Mouse (Mus musculus) CH12.LX (cell line): ENCODE data around the gene Lef1. TPM values are rescaled to one million over a fixed set of nuclear protein-coding genes. Genes with fewer than 3 reads are reported as not detected.

Experiments used
- DNase-seq: peaks from one replicate; pipeline ENCODE4 v3.0.0-alpha.2; 2013; ENCODE audit errors: extremely low read depth
- H3K27ac ChIP-seq: 2 replicates; pipeline ENCODE4 v1.5.1; 2012; ENCODE audit warnings: low read depth, mild to moderate bottlenecking, control low read depth, moderate library complexity; ENCODE audit not compliant: insufficient read depth
- H3K27me3 ChIP-seq: replicated peaks from 2 replicates; pipeline ENCODE3; 2012; ENCODE audit warnings: inconsistent platforms
- H3K36me3 ChIP-seq, 2 experiments: replicated peaks in 1 of 2; 2 replicates each; pipeline versions ENCODE3 to v1.6.1; 2012; ENCODE audit warnings: inconsistent platforms in 1 of 2, low read length in 1 of 2, mild to moderate bottlenecking in 1 of 2, mixed read lengths in 1 of 2, moderate library complexity in 1 of 2; ENCODE audit not compliant: control insufficient read depth in 1 of 2, insufficient read depth in 1 of 2
- H3K4me1 ChIP-seq, 2 experiments: 2 replicates each; pipeline ENCODE4 v1.6.1; 2012; ENCODE audit warnings: inconsistent platforms in 1 of 2, moderate library complexity in 1 of 2; ENCODE audit not compliant: insufficient read depth in 2 of 2, control insufficient read depth in 1 of 2
- H3K4me2 ChIP-seq: 2 replicates; pipeline ENCODE4 v1.6.1; 2012; ENCODE audit warnings: low read depth, mild to moderate bottlenecking, control low read depth; ENCODE audit not compliant: poor library complexity, insufficient read depth, severe bottlenecking
- H3K4me3 ChIP-seq, 3 experiments: fragments of 150-350 bp in 1 of 3; sonication (generic) in 1 of 3; replicated peaks in 1 of 3; 2 replicates each; pipeline versions ENCODE3 to v1.5.1; 2011 to 2012; ENCODE audit warnings: low read depth in 2 of 3, low read length in 2 of 3, mild to moderate bottlenecking in 2 of 3, moderate library complexity in 2 of 3, control low read depth in 1 of 3, improper control_type of control experiment in 1 of 3, inconsistent platforms in 1 of 3, mixed read lengths in 1 of 3; ENCODE audit not compliant: poor library complexity in 1 of 3
- H3K79me2 ChIP-seq: replicated peaks from 2 replicates; pipeline ENCODE4 v1.6.1; 2012; ENCODE audit warnings: mild to moderate bottlenecking, moderate library complexity; ENCODE audit not compliant: control insufficient read depth, poor library complexity, insufficient read depth, severe bottlenecking; ENCODE audit errors: extremely low read depth
- H3K9ac ChIP-seq: 2 replicates; pipeline ENCODE4 v1.6.1; 2012; ENCODE audit warnings: low read depth, mild to moderate bottlenecking, control low read depth, moderate library complexity; ENCODE audit not compliant: insufficient read depth
- H3K9me3 ChIP-seq: replicated peaks from 2 replicates; pipeline ENCODE3; 2012; ENCODE audit warnings: low read length, inconsistent platforms, mixed read lengths
- BHLHE40 ChIP-seq: IDR thresholded peaks from 2 replicates; pipeline ENCODE4 v1.6.1; 2011; ENCODE audit warnings: mild to moderate bottlenecking, low read depth, low read length, improper control_type of control experiment
- CHD2 ChIP-seq: IDR thresholded peaks from 2 replicates; pipeline ENCODE4 v1.6.1; 2011; ENCODE audit warnings: low read length, improper control_type of control experiment
- ELF1 ChIP-seq: IDR thresholded peaks from 2 replicates; pipeline ENCODE4 v1.6.1; 2014; ENCODE audit warnings: low read depth, mild to moderate bottlenecking, inconsistent platforms, low read length, improper control_type of control experiment
- EP300 ChIP-seq: IDR thresholded peaks from 2 replicates; pipeline ENCODE4 v1.6.1; 2011; ENCODE audit warnings: low read length, improper control_type of control experiment
- ETS1 ChIP-seq: conservative IDR thresholded peaks from 2 replicates; pipeline ENCODE4 v1.6.1; 2012; ENCODE audit warnings: low read depth, mild to moderate bottlenecking, inconsistent platforms, low read length, improper control_type of control experiment, moderate library complexity
- GABPA ChIP-seq: IDR thresholded peaks from 2 replicates; pipeline ENCODE4 v1.6.1; 2012; ENCODE audit warnings: low read depth, low read length, improper control_type of control experiment, inconsistent platforms; ENCODE audit not compliant: insufficient replicate concordance
- HCFC1 ChIP-seq: IDR thresholded peaks from 2 replicates; pipeline ENCODE4 v1.6.1; 2012; ENCODE audit warnings: low read depth, mild to moderate bottlenecking, inconsistent platforms, low read length, improper control_type of control experiment
- IRF4 ChIP-seq: IDR thresholded peaks from 2 replicates; pipeline ENCODE4 v1.6.1; 2014; ENCODE audit warnings: low read depth, mild to moderate bottlenecking, inconsistent platforms, low read length, improper control_type of control experiment
- JUN ChIP-seq: IDR thresholded peaks from 2 replicates; pipeline ENCODE4 v1.6.1; 2011; ENCODE audit warnings: low read depth, mild to moderate bottlenecking, low read length, improper control_type of control experiment, moderate library complexity; ENCODE audit not compliant: insufficient read depth
- JUND ChIP-seq: conservative IDR thresholded peaks from 2 replicates; pipeline ENCODE4 v1.6.1; 2011; ENCODE audit warnings: low read depth, low read length, improper control_type of control experiment
- MAX ChIP-seq: IDR thresholded peaks from 2 replicates; pipeline ENCODE4 v1.6.1; 2011; ENCODE audit warnings: low read length, improper control_type of control experiment
- MEF2A ChIP-seq: IDR thresholded peaks from 2 replicates; pipeline ENCODE4 v1.6.1; 2014; ENCODE audit warnings: low read depth, mild to moderate bottlenecking, inconsistent platforms, low read length, improper control_type of control experiment, borderline replicate concordance
- MXI1 ChIP-seq: IDR thresholded peaks from 2 replicates; pipeline ENCODE4 v1.6.1; 2011; ENCODE audit warnings: mild to moderate bottlenecking, low read depth, low read length, improper control_type of control experiment
- MYC ChIP-seq: IDR thresholded peaks from 2 replicates; pipeline ENCODE4 v1.6.1; 2011; ENCODE audit warnings: low read depth, mild to moderate bottlenecking, improper control_type of control experiment, low read length
- NELFE ChIP-seq: IDR thresholded peaks from 2 replicates; pipeline ENCODE4 v1.6.1; 2011; ENCODE audit warnings: low read depth, low read length, improper control_type of control experiment
- NRF1 ChIP-seq: IDR thresholded peaks from 2 replicates; pipeline ENCODE4 v1.6.1; 2014; ENCODE audit warnings: low read depth, mild to moderate bottlenecking, inconsistent platforms, low read length, improper control_type of control experiment, moderate library complexity
- PAX5 ChIP-seq: IDR thresholded peaks from 2 replicates; pipeline ENCODE4 v1.6.1; 2012; ENCODE audit warnings: low read length, inconsistent platforms, mixed read lengths
- RAD21 ChIP-seq: IDR thresholded peaks from 2 replicates; pipeline ENCODE4 v1.6.1; 2011; ENCODE audit warnings: low read depth, mild to moderate bottlenecking, low read length, improper control_type of control experiment, moderate library complexity
- RCOR1 ChIP-seq: conservative IDR thresholded peaks from 2 replicates; pipeline ENCODE4 v1.6.1; 2012; ENCODE audit warnings: low read depth, mild to moderate bottlenecking, inconsistent platforms, low read length, improper control_type of control experiment
- SIN3A ChIP-seq: IDR thresholded peaks from 2 replicates; pipeline ENCODE4 v1.6.1; 2012; ENCODE audit warnings: low read length, improper control_type of control experiment, inconsistent platforms
- TBP ChIP-seq: conservative IDR thresholded peaks from 2 replicates; pipeline ENCODE4 v1.6.1; 2011; ENCODE audit warnings: low read depth, low read length, improper control_type of control experiment
- TCF12 ChIP-seq: IDR thresholded peaks from 2 replicates; pipeline ENCODE4 v1.6.1; 2014; ENCODE audit warnings: low read depth, mild to moderate bottlenecking, inconsistent platforms, low read length, improper control_type of control experiment
- ZC3H11A ChIP-seq: IDR thresholded peaks from 2 replicates; pipeline ENCODE4 v1.6.1; 2012; ENCODE audit warnings: low read depth, mild to moderate bottlenecking, inconsistent platforms, low read length, improper control_type of control experiment
- ZNF384 ChIP-seq: IDR thresholded peaks from 2 replicates; pipeline ENCODE4 v1.6.1; 2012; ENCODE audit warnings: low read depth, low read length, improper control_type of control experiment, inconsistent platforms
- dilution Hi-C: fragments of 300-500 bp; cut with MboI; formaldehyde crosslinking; loops from 2 replicates; pipeline ENCODE4 v1.14.3; 2020; ENCODE audit warnings: low sequenced_read_pairs; ENCODE audit not compliant: extremely low pct_unique_long_range_greater_than_20kb, extremely low pct_ligation_motif_present
- in situ Hi-C: fragments of 300-500 bp; cut with MboI; formaldehyde crosslinking; loops from 3 replicates; pipeline ENCODE4 v1.14.3; 2019; ENCODE audit warnings: low sequenced_read_pairs, low pct_ligation_motif_present, low pct_unique_long_range_greater_than_20kb, mixed read lengths
- polyA plus RNA-seq: library from polyadenylated mRNA; unstranded; fragments of >175 nt; gene quantifications from 2 replicates; pipeline ENCODE4 v1.2.1, GENCODE M21; 2012; ENCODE audit warnings: low read depth; ENCODE audit not compliant: insufficient read length
- total RNA-seq, 2 experiments: library from RNA; depleted of rRNA; stranded (reverse); fragments of 300-350 nt in 1 of 2; fragments of >200 nt in 1 of 2; gene quantifications; 2 replicates each; pipeline ENCODE4 v1.2.3; 2012 to 2014

Gene Lef1
- total and polyA plus RNA-seq, 3 experiments, result 1.8 to 14.5 (median 4.4) TPM

GRCm38 (mm10) chr3:131139345-131140090 lies 29.2 kb downstream of the Lef1 start:
- Histone ChIP-seq H3K27me3 (no peaks in the 10 kb centered on the region), H3K4me1 (peaks cover 26 to 42% of the 10 kb centered on the region in 2 experiments), H3K36me3 (peaks cover 2 to 3% of the 10 kb centered on the region in 2 experiments), H3K27ac (peak overlapping the region; percentile 99), H3K9me3 (no peaks in the 10 kb centered on the region), H3K79me2 (peaks cover 9% of the 10 kb centered on the region), H3K4me2 (peak overlapping the region; percentile 92), H3K4me3 (peak overlapping the region in 1 of 3 experiments; percentile 30), H3K9ac (peak overlapping the region; percentile 67)
- DNase-seq, result peak; percentile 52
- dilution Hi-C loops, result no loop called here
- in situ Hi-C loops, result no loop called here
- peak; percentile 99 for TF ChIP-seq MEF2A
- TF ChIP-seq MYC, result 0 out of 2 replicates have a peak, but pooled peaks have one; percentile 21
- TF ChIP-seq NELFE, result no peak
- TF ChIP-seq EP300, result peak; percentile 79
- TF ChIP-seq ELF1, result no peak; the same call in 1 of the 2 replicates
- TF ChIP-seq ZNF384, result peak; percentile 70
- 0 out of 2 replicates have a peak, but pooled peaks have one; percentile 49 for TF ChIP-seq SIN3A
- peak; percentile 93 for TF ChIP-seq BHLHE40
- TF ChIP-seq ETS1, result peak; percentile 89
- TF ChIP-seq RAD21, result no peak; the same call in 1 of the 2 replicates
- peak; percentile 50; the same call in 1 of the 2 replicates for TF ChIP-seq RCOR1
- peak; percentile 6; the same call in 1 of the 2 replicates for TF ChIP-seq CHD2
- TF ChIP-seq IRF4, result peak; percentile 85
- no peak for TF ChIP-seq GABPA
- peak; percentile 87 for TF ChIP-seq JUN
- peak; percentile 84 for TF ChIP-seq JUND
- 0 out of 2 replicates have a peak, but pooled peaks have one; percentile 33 for TF ChIP-seq TBP
- TF ChIP-seq TCF12, result peak; percentile 57; the same call in 1 of the 2 replicates

DNA sequence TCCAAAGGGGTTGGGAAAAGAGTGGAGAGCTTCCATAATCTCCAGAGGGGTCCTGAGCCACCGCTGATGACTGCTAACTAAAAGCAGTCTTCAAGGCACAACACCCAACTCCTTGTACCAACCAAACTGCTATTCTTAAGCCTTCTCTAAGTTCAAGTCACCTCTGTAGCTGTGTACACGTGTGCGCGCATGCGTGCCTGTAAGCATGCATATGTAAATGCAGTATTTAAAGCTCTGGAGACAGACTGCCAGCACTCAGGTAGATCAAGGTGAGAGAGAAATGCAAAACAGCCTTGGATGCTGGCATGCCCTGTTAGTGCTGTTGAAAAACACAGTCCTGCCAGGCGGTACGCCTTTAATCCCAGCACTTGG lies 29.8 kb downstream of the Lef1 start:
- peak overlapping the region; percentile 99 for H3K27ac ChIP-seq
- H3K36me3 ChIP-seq, result peaks cover 2 to 3% of the 10 kb centered on the region in 2 experiments
- no peak for DNase-seq
- H3K4me2 ChIP-seq, result peak overlapping the region; percentile 92
- H3K9ac ChIP-seq, result peak overlapping the region; percentile 27; the same call in 1 of the 2 replicates
- dilution Hi-C loops (no loop called here), in situ Hi-C loops (no loop called here)
- peaks cover 9% of the 10 kb centered on the region for H3K79me2 ChIP-seq
- TF ChIP-seq ZC3H11A (no peak), NRF1 (peak; percentile 71), BHLHE40 (peak; percentile 86), MXI1 (0 out of 2 replicates have a peak, but pooled peaks have one; percentile 21), PAX5 (no peak), MAX (peak; percentile 53; the same call in 1 of the 2 replicates), MYC (0 out of 2 replicates have a peak, but pooled peaks have one; percentile 31), HCFC1 (no peak), SIN3A (no peak)
- no peaks in the 10 kb centered on the region for H3K9me3 ChIP-seq
- no peaks in the 10 kb centered on the region for H3K27me3 ChIP-seq
- peaks cover 24 to 39% of the 10 kb centered on the region in 2 experiments for H3K4me1 ChIP-seq
- no peak overlapping the region for H3K4me3 ChIP-seq
